In genomic region chr1:127904774-127905385, GRCm38 (mm10) we compare ENCODE assay signal across 11 mouse cellular contexts. TPM values are rescaled to one million over a fixed set of nuclear protein-coding genes. Genes with fewer than 3 reads are reported as not detected.
A peak's percentile ranks its signal among the peaks of the same experiment; 100 is the strongest.
DNase-seq lines count a peak whose midpoint lies in the region; ATAC-seq and TF ChIP-seq lines count a peak whose summit lies in the region.
"Had no signal": no experiment of that assay in that cellular context is flagged by ENCODE, and none has a peak within 500 bp of the region (broad histone marks: within the 10 kb centered on the region; RNA-seq: fewer than 3 reads in every experiment).

No protein-coding gene starts in this region.

- no peaks in the 10 kb centered on the region for H3K9me3 ChIP-seq in forebrain, embryonic 12.5 days
- H3K9me3 ChIP-seq in forebrain, postnatal 0 days (ENCODE audit: low read length), result no peaks in the 10 kb centered on the region
- no peaks in the 10 kb centered on the region for H3K9me3 ChIP-seq in hindbrain, embryonic 15.5 days
- no peaks in the 10 kb centered on the region for H3K9me3 ChIP-seq in limb, embryonic 10.5 days (replicated peaks)

- no peak overlapping the region for H3K4me3 ChIP-seq in forebrain, embryonic 12.5 days (replicated peaks)
- H3K4me3 ChIP-seq in forebrain, postnatal 0 days (ENCODE audit: low read depth, low read length), result no peak overlapping the region
- no peak overlapping the region for H3K4me3 ChIP-seq in hindbrain, embryonic 15.5 days
- no peak overlapping the region for H3K4me3 ChIP-seq in limb, embryonic 10.5 days

- 0 out of 2 replicates have a peak overlapping the region, but pooled peaks have one; percentile 5 for H3K27ac ChIP-seq in forebrain, embryonic 12.5 days
- no peak overlapping the region for H3K27ac ChIP-seq in forebrain, postnatal 0 days (ENCODE audit: low read depth, low read length)
- H3K27ac ChIP-seq in hindbrain, embryonic 15.5 days (replicated peaks), result 0 out of 2 replicates have a peak overlapping the region, but pooled peaks have one; percentile 8
- no peak overlapping the region for H3K27ac ChIP-seq in limb, embryonic 10.5 days

- DNase-seq in forebrain, postnatal 0 days, result no peak
- DNase-seq in MN1 (ENCODE audit: low spot score), result peak; percentile 7
- DNase-seq in kidney, postnatal 36 days, result peak; percentile 11 to 50
- no peak for DNase-seq in gastrocnemius, postnatal 4 days (ENCODE audit: low spot score in 2 of 2)
- DNase-seq in limb, embryonic 10.5 days (ENCODE audit: low spot score), result no peak
- DNase-seq: adrenal gland, postnatal 25 days; cerebellum, postnatal 14 days; lung, adult 18-20 months had no signal

- peaks cover 10% of the 10 kb centered on the region for H3K36me3 ChIP-seq in forebrain, embryonic 12.5 days (replicated peaks)
- peaks cover 4% of the 10 kb centered on the region for H3K36me3 ChIP-seq in forebrain, postnatal 0 days (ENCODE audit: insufficient read depth)
- 0 out of 2 replicates have a peak, but pooled peaks cover 3% of the 10 kb centered on the region for H3K36me3 ChIP-seq in hindbrain, embryonic 15.5 days
- H3K36me3 ChIP-seq in limb, embryonic 10.5 days, result peaks cover 29% of the 10 kb centered on the region

- no peaks in the 10 kb centered on the region for H3K27me3 ChIP-seq in forebrain, embryonic 12.5 days
- H3K27me3 ChIP-seq in forebrain, postnatal 0 days (ENCODE audit: insufficient read depth, low read length), result no peaks in the 10 kb centered on the region
- H3K27me3 ChIP-seq in hindbrain, embryonic 15.5 days, result no peaks in the 10 kb centered on the region
- no peaks in the 10 kb centered on the region for H3K27me3 ChIP-seq in limb, embryonic 10.5 days (ENCODE audit: low read depth, poor library complexity, severe bottlenecking)

- ATAC-seq in forebrain, embryonic 12.5 days (ENCODE audit: low FRiP score), result no peak
- ATAC-seq in forebrain, postnatal 0 days, result no peak
- no peak for ATAC-seq in hindbrain, embryonic 15.5 days (ENCODE audit: low FRiP score, low read depth)
- no peak for ATAC-seq in megakaryocyte-erythroid progenitor cell, adult 5-6 weeks (replicated peaks; ENCODE audit: low FRiP score, low TSS enrichment, poor library complexity, severe bottlenecking)

- no peak overlapping the region for H3K9ac ChIP-seq in forebrain, embryonic 12.5 days
- no peak overlapping the region for H3K9ac ChIP-seq in forebrain, postnatal 0 days
- no peak overlapping the region for H3K9ac ChIP-seq in hindbrain, embryonic 15.5 days

- TF ChIP-seq CTCF in forebrain, postnatal 0 days (IDR thresholded peaks at IDR 0.05; ENCODE audit: low read depth), result no peak

- H3K4me2 ChIP-seq in forebrain, embryonic 12.5 days, result no peak overlapping the region
- H3K4me2 ChIP-seq in forebrain, postnatal 0 days (ENCODE audit: low read depth), result no peak overlapping the region
- no peak overlapping the region for H3K4me2 ChIP-seq in hindbrain, embryonic 15.5 days

- WGBS in forebrain, embryonic 12.5 days, result 10% methylated on average over 2 of the region's 2 CpGs
- 27% methylated on average over 2 of the region's 2 CpGs for WGBS in forebrain, postnatal 0 days
- 11% methylated on average over 2 of the region's 2 CpGs for WGBS in hindbrain, embryonic 15.5 days
- 83% methylated on average over 2 of the region's 2 CpGs for WGBS in limb, embryonic 10.5 days

- peaks cover 5% of the 10 kb centered on the region; the same call in 1 of the 2 replicates for H3K4me1 ChIP-seq in forebrain, embryonic 12.5 days
- H3K4me1 ChIP-seq in forebrain, postnatal 0 days (ENCODE audit: insufficient read depth), result no peaks in the 10 kb centered on the region
- H3K4me1 ChIP-seq in hindbrain, embryonic 15.5 days (replicated peaks), result no peaks in the 10 kb centered on the region
- H3K4me1 ChIP-seq in limb, embryonic 10.5 days, result no peaks in the 10 kb centered on the region

RNA-seq across cellular contexts. Expression of gene Rab3gap1, which starts 36.3 kb away (rescaled TPM):
- polyA plus RNA-seq in forebrain, embryonic 12.5 days (2016; fragmentation: Nextera tagmentation; extraction: Ambion mirVana), result 19.1 and 19.7 TPM in 2 replicates
- total RNA-seq in forebrain, postnatal 0 days (2014; rRNA removed), result 27.7 and 34.6 TPM in 2 replicates
- polyA plus RNA-seq in forebrain, postnatal 0 days (2015; fragmentation: Nextera tagmentation; extraction: Ambion mirVana), result 8.5 and 13.5 TPM in 2 replicates
- polyA plus RNA-seq in hindbrain, embryonic 15.5 days (2015; fragmentation: Nextera tagmentation; extraction: Ambion mirVana), result 20.0 and 22.5 TPM in 2 replicates
- total RNA-seq in gastrocnemius, postnatal 4 days (2021), result 10 to 100 TPM; 29.5 to 31.3 TPM
- polyA plus RNA-seq in limb, embryonic 10.5 days (2016; fragmentation: Nextera tagmentation; extraction: Ambion mirVana), result 13.6 and 17.0 TPM in 2 replicates
- total RNA-seq in megakaryocyte-erythroid progenitor cell, adult 5-6 weeks (2014; fragmentation: Nextera tagmentation), result 24.0 and 25.4 TPM in 2 replicates
- total RNA-seq in megakaryocyte-erythroid progenitor cell, adult 5-6 weeks (2017), result 40.7 and 53.1 TPM in 2 replicates

RNA-seq across cellular contexts. Expression of gene Map3k19, which starts 50.0 kb away (rescaled TPM):
- 0.17 and 0.27 TPM in 2 replicates for polyA plus RNA-seq in forebrain, embryonic 12.5 days (2016; fragmentation: Nextera tagmentation; extraction: Ambion mirVana)
- total RNA-seq in forebrain, postnatal 0 days (2014; rRNA removed), result 3.2 and 4.6 TPM in 2 replicates
- 0.28 and 0.94 TPM in 2 replicates for polyA plus RNA-seq in forebrain, postnatal 0 days (2015; fragmentation: Nextera tagmentation; extraction: Ambion mirVana)
- polyA plus RNA-seq in hindbrain, embryonic 15.5 days (2015; fragmentation: Nextera tagmentation; extraction: Ambion mirVana), result 0.69 and 0.93 TPM in 2 replicates
- total RNA-seq in gastrocnemius, postnatal 4 days (2021), result not detected
- polyA plus RNA-seq in limb, embryonic 10.5 days (2016; fragmentation: Nextera tagmentation; extraction: Ambion mirVana), result not detected in 2 replicates
- total RNA-seq in megakaryocyte-erythroid progenitor cell, adult 5-6 weeks (2014; fragmentation: Nextera tagmentation), result 0.24 TPM in 1 of 2 replicates, not detected in the other
- not detected in 2 replicates for total RNA-seq in megakaryocyte-erythroid progenitor cell, adult 5-6 weeks (2017)

Comparison
In these comparisons a context has a peak if more than half of its experiments do, and no peak if none do; other contexts are left out.
1. H3K27ac ChIP-seq: peak in forebrain, embryonic 12.5 days (single experiment) and hindbrain, embryonic 15.5 days (single experiment); none in forebrain, postnatal 0 days (single experiment) and limb, embryonic 10.5 days (single experiment).
2. DNase-seq: peak in MN1 (single experiment) and kidney, postnatal 36 days (2 of 2); none in forebrain, postnatal 0 days (single experiment), gastrocnemius, postnatal 4 days (0 of 2) and limb, embryonic 10.5 days (single experiment).